Mouse (Mus musculus) 3T3-L1 (cell line): Measurements from ENCODE around the gene Gm14406.
"Not testable (repeated sequence)": the region's sequence is repeated elsewhere in the genome, so short reads cannot be mapped to it uniquely, and the experiment has no call there.

Experiments used
- DNase-seq: peaks from one replicate; pipeline ENCODE4 v3.0.0-alpha.2; 2015; ENCODE audit warnings: low read depth, low spot score

Gm14406 gene

GRCm38 (mm10) chr2:177577998-177578397 lies at the start of gene Gm14406:
Gene Gm14406, minus strand, starts transcription at chr2:177578210.
- not testable (repeated sequence) for DNase-seq

GRCm38 (mm10) chr2:177575141-177575540 lies 2.9 kb downstream of the Gm14406 start:
- DNase-seq: not testable (repeated sequence)

- peak; percentile 58 for DNase-seq
These were observed 18.6 kb downstream of the Gm14406 start for GRCm38 (mm10) chr2:177559365-177559764.

GRCm38 (mm10) chr2:177555261-177555660 lies 22.7 kb downstream of the Gm14406 start:
- not testable (repeated sequence) for DNase-seq

GRCm38 (mm10) chr2:177537717-177538116 lies 40.3 kb downstream of the Gm14406 start:
- DNase-seq: not testable (repeated sequence)

- not testable (repeated sequence) for DNase-seq
These were observed 40.9 kb downstream of the Gm14406 start for GRCm38 (mm10) chr2:177537141-177537540.

GRCm38 (mm10) chr2:177535876-177536275 lies 42.1 kb downstream of the Gm14406 start:
- no peak for DNase-seq

GRCm38 (mm10) chr2:177524171-177524570 lies 53.8 kb downstream of the Gm14406 start:
- not testable (repeated sequence) for DNase-seq

GRCm38 (mm10) chr2:177523674-177524073 lies 54.3 kb downstream of the Gm14406 start:
- DNase-seq: not testable (repeated sequence)

GRCm38 (mm10) chr2:177523061-177523460 lies 54.9 kb downstream of the Gm14406 start:
- no peak for DNase-seq

- no peak for DNase-seq
These were observed 58.0 kb downstream of the Gm14406 start for GRCm38 (mm10) chr2:177520035-177520434.
